Mouse (Mus musculus): ENCODE measurements at regions not wholly inside any gene's neighbourhood (a gene's known extent, or its start where the extent isn't known, plus 50 kb on each side); places are given as distances from the start of the nearest gene placed in this dataset.

DNA sequence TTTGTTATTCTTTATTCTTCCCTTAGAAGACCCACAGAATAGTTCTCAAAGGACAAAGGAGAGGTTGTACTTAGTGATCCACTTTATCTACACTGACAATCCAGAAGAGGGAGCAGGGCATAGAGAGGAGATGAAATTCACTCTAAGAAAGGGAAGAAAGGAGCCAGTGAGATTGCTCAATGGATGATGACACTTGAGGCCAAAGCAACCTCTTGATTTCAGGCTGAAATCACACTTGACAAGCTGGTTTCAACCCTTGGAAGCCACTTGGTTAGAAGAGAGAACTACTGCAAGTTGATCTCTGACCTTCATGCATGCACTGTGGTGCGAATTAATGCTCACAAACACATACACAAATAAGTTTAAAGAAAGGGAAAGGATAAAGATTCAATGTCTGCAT is 66.5 kb downstream of the Ccnl1 start:
- H3K79me2 ChIP-seq (replicated peaks; ENCODE audit: control insufficient read depth, extremely low read depth, insufficient read depth, poor library complexity, severe bottlenecking): no peaks in the 10 kb centered on the region
- dilution Hi-C loops (cut with MboI; ENCODE audit: extremely low pct_ligation_motif_present, extremely low pct_unique_long_range_greater_than_20kb, low sequenced_read_pairs) (no loop called here), in situ Hi-C loops (cut with MboI; ENCODE audit: low pct_ligation_motif_present, low pct_unique_long_range_greater_than_20kb, low sequenced_read_pairs) (no loop called here)
- H3K4me1 ChIP-seq (ENCODE audit: control insufficient read depth in 1 of 2, insufficient read depth in 2 of 2): peaks cover 2 to 7% of the 10 kb centered on the region in 2 experiments; a peak in 2 of 4 replicates
- H3K36me3 ChIP-seq (replicated peaks in 1 of 2; ENCODE audit: control insufficient read depth in 1 of 2, insufficient read depth in 1 of 2, low read length in 1 of 2): no peaks in the 10 kb centered on the region
- no peak overlapping the region for H3K9ac ChIP-seq (ENCODE audit: insufficient read depth, low read depth)
- no peak for DNase-seq (ENCODE audit: extremely low read depth)
- H3K27ac ChIP-seq (ENCODE audit: insufficient read depth, low read depth): no peak overlapping the region
- no peak overlapping the region for H3K4me2 ChIP-seq (ENCODE audit: insufficient read depth, low read depth, poor library complexity, severe bottlenecking)
- TF ChIP-seq CHD1 (IDR thresholded peaks at IDR 0.05; ENCODE audit: low read depth, low read length) (no peak), MEF2A (IDR thresholded peaks at IDR 0.05; ENCODE audit: borderline replicate concordance, low read depth, low read length) (no peak), MAX (IDR thresholded peaks at IDR 0.05; ENCODE audit: low read length) (no peak), SMC3 (IDR thresholded peaks at IDR 0.05; ENCODE audit: low read depth, low read length) (no peak), USF2 (conservative IDR thresholded peaks at IDR 0.05; ENCODE audit: low read depth, low read length) (no peak), CTCF (conservative IDR thresholded peaks at IDR 0.05 in 1 of 2, IDR thresholded peaks at IDR 0.05 in 1 of 2; ENCODE audit: low read depth in 2 of 2, low read length in 2 of 2) (no peak), ZC3H11A (IDR thresholded peaks at IDR 0.05; ENCODE audit: low read depth, low read length) (no peak), UBTF (IDR thresholded peaks at IDR 0.05; ENCODE audit: low read depth, low read length) (no peak)
- no peaks in the 10 kb centered on the region for H3K27me3 ChIP-seq (replicated peaks)
- no peak overlapping the region for H3K4me3 ChIP-seq (replicated peaks in 1 of 3; ENCODE audit: low read depth in 2 of 3, low read length in 2 of 3, poor library complexity in 1 of 3)
- H3K9me3 ChIP-seq (replicated peaks; ENCODE audit: low read length): peaks cover 2% of the 10 kb centered on the region

DNA sequence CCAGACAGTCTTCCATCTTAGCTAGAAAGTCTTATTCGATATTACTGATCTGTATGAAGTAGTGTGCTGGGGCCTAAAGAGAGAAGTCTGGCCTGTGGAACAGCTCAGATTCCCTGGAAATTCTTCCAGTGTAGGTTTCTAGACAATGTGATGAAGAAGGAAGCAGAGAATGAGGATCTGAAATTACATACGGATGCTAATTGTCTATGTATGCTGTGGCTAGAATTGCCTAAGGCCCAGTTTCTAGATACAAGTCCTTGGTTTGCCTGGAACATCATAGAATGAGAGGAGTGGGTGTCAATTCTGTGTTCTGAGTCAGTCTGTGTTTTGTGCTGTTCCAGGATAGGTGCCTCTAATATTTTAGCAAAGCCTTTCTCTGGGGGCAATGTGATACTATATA is 66.9 kb downstream of the Ccnl1 start:
- Histone ChIP-seq H3K9ac (ENCODE audit: insufficient read depth, low read depth) (no peak overlapping the region), H3K4me2 (ENCODE audit: insufficient read depth, low read depth, poor library complexity, severe bottlenecking) (no peak overlapping the region), H3K79me2 (replicated peaks; ENCODE audit: control insufficient read depth, extremely low read depth, insufficient read depth, poor library complexity, severe bottlenecking) (no peaks in the 10 kb centered on the region), H3K27me3 (replicated peaks) (no peaks in the 10 kb centered on the region), H3K36me3 (replicated peaks in 1 of 2; ENCODE audit: control insufficient read depth in 1 of 2, insufficient read depth in 1 of 2, low read length in 1 of 2) (no peaks in the 10 kb centered on the region), H3K4me1 (ENCODE audit: control insufficient read depth in 1 of 2, insufficient read depth in 2 of 2) (peaks cover 2 to 10% of the 10 kb centered on the region in 2 experiments; a peak in 2 of 4 replicates), H3K9me3 (replicated peaks; ENCODE audit: low read length) (no peaks in the 10 kb centered on the region), H3K27ac (ENCODE audit: insufficient read depth, low read depth) (no peak overlapping the region), H3K4me3 (replicated peaks in 1 of 3; ENCODE audit: low read depth in 2 of 3, low read length in 2 of 3, poor library complexity in 1 of 3) (no peak overlapping the region)
- dilution Hi-C loops (cut with MboI; ENCODE audit: extremely low pct_ligation_motif_present, extremely low pct_unique_long_range_greater_than_20kb, low sequenced_read_pairs): no loop called here
- TF ChIP-seq ZNF384 (IDR thresholded peaks at IDR 0.05; ENCODE audit: low read depth, low read length) (no peak), TBP (conservative IDR thresholded peaks at IDR 0.05; ENCODE audit: low read depth, low read length) (no peak), MAZ (IDR thresholded peaks at IDR 0.05; ENCODE audit: low read depth, low read length) (no peak), GABPA (IDR thresholded peaks at IDR 0.05; ENCODE audit: insufficient replicate concordance, low read depth, low read length) (no peak), CHD1 (IDR thresholded peaks at IDR 0.05; ENCODE audit: low read depth, low read length) (no peak), JUND (conservative IDR thresholded peaks at IDR 0.05; ENCODE audit: low read depth, low read length) (no peak), IRF4 (IDR thresholded peaks at IDR 0.05; ENCODE audit: low read depth, low read length) (no peak), CTCF (conservative IDR thresholded peaks at IDR 0.05 in 1 of 2, IDR thresholded peaks at IDR 0.05 in 1 of 2; ENCODE audit: low read depth in 2 of 2, low read length in 2 of 2) (no peak), KAT2A (IDR thresholded peaks at IDR 0.05; ENCODE audit: insufficient replicate concordance, low read length) (no peak), RCOR1 (conservative IDR thresholded peaks at IDR 0.05; ENCODE audit: low read depth, low read length) (no peak), SIN3A (IDR thresholded peaks at IDR 0.05; ENCODE audit: low read length) (no peak), USF1 (IDR thresholded peaks at IDR 0.05; ENCODE audit: low read depth, low read length) (no peak), TCF12 (IDR thresholded peaks at IDR 0.05; ENCODE audit: low read depth, low read length) (no peak), NRF1 (IDR thresholded peaks at IDR 0.05; ENCODE audit: low read depth, low read length) (no peak), E2F4 (IDR thresholded peaks at IDR 0.05; ENCODE audit: insufficient replicate concordance, low read depth, low read length) (no peak), ZMIZ1 (IDR thresholded peaks at IDR 0.05; ENCODE audit: low read depth, low read length) (no peak), POLR2AphosphoS2 (IDR thresholded peaks at IDR 0.05; ENCODE audit: low read depth, low read length) (no peak), UBTF (IDR thresholded peaks at IDR 0.05; ENCODE audit: low read depth, low read length) (no peak), POLR2A (IDR thresholded peaks at IDR 0.05; ENCODE audit: low read depth, low read length) (no peak)
- no peak for DNase-seq (ENCODE audit: extremely low read depth)
- in situ Hi-C loops (cut with MboI; ENCODE audit: low pct_ligation_motif_present, low pct_unique_long_range_greater_than_20kb, low sequenced_read_pairs): no loop called here

Data from CH12.LX (cell line).